23 mouse cellular contexts compared by ENCODE assay signal in the genomic region with DNA sequence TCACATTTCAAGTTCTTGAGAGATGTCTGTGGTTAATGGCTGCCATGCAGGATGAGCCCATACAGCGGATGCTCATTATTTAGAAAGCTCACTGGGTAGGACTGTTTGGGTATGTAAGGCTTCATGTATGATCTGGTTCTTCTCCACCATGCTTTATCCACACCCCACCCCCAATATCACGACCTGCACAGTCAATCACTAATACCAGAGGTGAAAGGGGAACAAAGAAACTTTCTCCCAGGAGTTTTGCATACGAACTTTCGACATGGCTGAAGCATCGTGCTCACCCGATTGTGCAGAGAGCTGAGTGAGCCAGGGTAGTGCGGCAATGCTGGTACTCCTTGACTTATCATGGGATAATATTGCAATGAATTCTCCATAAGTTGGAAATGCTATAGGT.
A peak's percentile ranks its signal among the peaks of the same experiment; 100 is the strongest.
DNase-seq lines count a peak whose midpoint lies in the region; TF ChIP-seq lines count a peak whose summit lies in the region.
"Had no signal": no experiment of that assay in that cellular context is flagged by ENCODE, and none has a peak within 500 bp of the region (broad histone marks: within the 10 kb centered on the region; RNA-seq: fewer than 3 reads in every experiment).

No protein-coding gene starts in this region.

- 88% methylated on average over 7 of the region's 7 CpGs for WGBS in heart, embryonic 10.5 days

- H3K9me3 ChIP-seq in heart, embryonic 10.5 days = no peaks in the 10 kb centered on the region
- H3K9me3 ChIP-seq in CH12.LX (replicated peaks; ENCODE audit: low read length) = peaks cover 11% of the 10 kb centered on the region
- H3K9me3 ChIP-seq: embryonic facial prominence, embryonic 12.5 days; embryonic facial prominence, embryonic 15.5 days; G1E; heart, embryonic 15.5 days had no signal

- no peak overlapping the region for H3K9ac ChIP-seq in CH12.LX (ENCODE audit: insufficient read depth, low read depth)
- H3K9ac ChIP-seq: embryonic facial prominence, embryonic 12.5 days; embryonic facial prominence, embryonic 15.5 days; forebrain, postnatal 0 days; heart, embryonic 12.5 days; heart, embryonic 15.5 days; hindbrain, embryonic 14.5 days had no signal

- H3K27ac ChIP-seq in heart, embryonic 10.5 days = no peak overlapping the region
- no peak overlapping the region for H3K27ac ChIP-seq in CH12.LX (ENCODE audit: insufficient read depth, low read depth)
- H3K27ac ChIP-seq: embryonic facial prominence, embryonic 12.5 days; embryonic facial prominence, embryonic 15.5 days; heart, embryonic 15.5 days; hindbrain, embryonic 14.5 days; hindbrain, postnatal 0 days had no signal

- no peaks in the 10 kb centered on the region for H3K79me2 ChIP-seq in CH12.LX (replicated peaks; ENCODE audit: control insufficient read depth, extremely low read depth, insufficient read depth, poor library complexity, severe bottlenecking)

- TF ChIP-seq EP300 in CH12.LX (IDR thresholded peaks at IDR 0.05; ENCODE audit: low read length) = no peak

- intact Hi-C loops in heart, postnatal 10 days (cut with DNase I) = no loop called here

- dilution Hi-C loops in CH12.LX (cut with MboI; ENCODE audit: extremely low pct_ligation_motif_present, extremely low pct_unique_long_range_greater_than_20kb, low sequenced_read_pairs) = no loop called here

- no peaks in the 10 kb centered on the region for H3K27me3 ChIP-seq in heart, embryonic 10.5 days (ENCODE audit: insufficient read depth, poor library complexity, severe bottlenecking)
- H3K27me3 ChIP-seq in CH12.LX (replicated peaks) = peaks cover 22% of the 10 kb centered on the region
- H3K27me3 ChIP-seq: embryonic facial prominence, embryonic 12.5 days; embryonic facial prominence, embryonic 15.5 days; heart, embryonic 12.5 days; heart, embryonic 15.5 days; Patski had no signal

- H3K4me2 ChIP-seq in CH12.LX (ENCODE audit: insufficient read depth, low read depth, poor library complexity, severe bottlenecking) = no peak overlapping the region
- H3K4me2 ChIP-seq: embryonic facial prominence, embryonic 12.5 days; embryonic facial prominence, embryonic 15.5 days; heart, embryonic 12.5 days; heart, embryonic 15.5 days; hindbrain, embryonic 14.5 days had no signal

- no peak for TF ChIP-seq POLR2A in CH12.LX (IDR thresholded peaks at IDR 0.05; ENCODE audit: low read depth, low read length)

- in situ Hi-C loops in CH12.LX (cut with MboI; ENCODE audit: low pct_ligation_motif_present, low pct_unique_long_range_greater_than_20kb, low sequenced_read_pairs) = no loop called here

- TF ChIP-seq CTCF in CH12.LX (conservative IDR thresholded peaks at IDR 0.05 in 1 of 2, IDR thresholded peaks at IDR 0.05 in 1 of 2; ENCODE audit: low read depth in 2 of 2, low read length in 2 of 2) = no peak

- H3K36me3 ChIP-seq in heart, embryonic 10.5 days = no peaks in the 10 kb centered on the region
- no peaks in the 10 kb centered on the region for H3K36me3 ChIP-seq in CH12.LX (replicated peaks in 1 of 2; ENCODE audit: control insufficient read depth in 1 of 2, insufficient read depth in 1 of 2, low read length in 1 of 2)
- H3K36me3 ChIP-seq: embryonic facial prominence, embryonic 12.5 days; embryonic facial prominence, embryonic 15.5 days; G1E; heart, embryonic 12.5 days; heart, embryonic 15.5 days had no signal

- peak; percentile 59 for DNase-seq in heart, embryonic 10.5 days (ENCODE audit: low spot score)
- DNase-seq in heart, postnatal 10 days = no peak
- DNase-seq in A20 (ENCODE audit: low read depth, low spot score) (peak; percentile 47), CH12.LX (ENCODE audit: extremely low read depth) (peak; percentile 66)
- no peak for DNase-seq in thymus, postnatal 25 days
- no peak for DNase-seq in frontal cortex, postnatal 14 days (ENCODE audit: low spot score in 2 of 2)
- DNase-seq: adrenal gland, postnatal 10 days; adrenal gland, postnatal 36 days; cerebellum, adult 18-20 months; cerebellum, adult 9-11 months; cerebellum, postnatal 25 days; forebrain, postnatal 0 days; gastrocnemius, postnatal 25 days; heart, postnatal 14 days; heart, postnatal 4 days had no signal

- TF ChIP-seq RAD21 in CH12.LX (IDR thresholded peaks at IDR 0.05; ENCODE audit: low read depth, low read length) = no peak

- H3K4me1 ChIP-seq in heart, embryonic 10.5 days = no peaks in the 10 kb centered on the region
- peaks cover 2 to 9% of the 10 kb centered on the region in 2 experiments; a peak in 3 of 4 replicates for H3K4me1 ChIP-seq in CH12.LX (ENCODE audit: control insufficient read depth in 1 of 2, insufficient read depth in 2 of 2)
- H3K4me1 ChIP-seq: embryonic facial prominence, embryonic 12.5 days; embryonic facial prominence, embryonic 15.5 days; heart, embryonic 12.5 days; heart, embryonic 15.5 days had no signal

- no peak overlapping the region for H3K4me3 ChIP-seq in heart, embryonic 10.5 days
- no peak overlapping the region for H3K4me3 ChIP-seq in CH12.LX (replicated peaks in 1 of 3; ENCODE audit: low read depth in 2 of 3, low read length in 2 of 3, poor library complexity in 1 of 3)
- H3K4me3 ChIP-seq: embryonic facial prominence, embryonic 12.5 days; embryonic facial prominence, embryonic 15.5 days; heart, embryonic 12.5 days; heart, embryonic 15.5 days had no signal

TF ChIP-seq in CH12.LX, 34 proteins besides CTCF, POLR2A, EP300 and RAD21:
- TF ChIP-seq IRF4 (IDR thresholded peaks at IDR 0.05; ENCODE audit: low read depth, low read length) (peak; percentile 62; the same call in 1 of the 2 replicates), BHLHE40 (IDR thresholded peaks at IDR 0.05; ENCODE audit: low read depth, low read length) (peak; percentile 61), ZNF384 (IDR thresholded peaks at IDR 0.05; ENCODE audit: low read depth, low read length) (no peak), MAX (IDR thresholded peaks at IDR 0.05; ENCODE audit: low read length) (0 out of 2 replicates have a peak, but pooled peaks have one; percentile 37), ZKSCAN1 (IDR thresholded peaks at IDR 0.05; ENCODE audit: borderline replicate concordance, low read depth, low read length) (no peak), CHD2 (IDR thresholded peaks at IDR 0.05; ENCODE audit: low read length) (no peak; the same call in 1 of the 2 replicates), MAFK (IDR thresholded peaks at IDR 0.05; ENCODE audit: insufficient replicate concordance, low read length) (no peak), NELFE (IDR thresholded peaks at IDR 0.05; ENCODE audit: low read depth, low read length) (no peak), USF1 (IDR thresholded peaks at IDR 0.05; ENCODE audit: low read depth, low read length) (no peak), POLR2AphosphoS2 (IDR thresholded peaks at IDR 0.05; ENCODE audit: low read depth, low read length) (no peak), MEF2A (IDR thresholded peaks at IDR 0.05; ENCODE audit: borderline replicate concordance, low read depth, low read length) (no peak), TBP (conservative IDR thresholded peaks at IDR 0.05; ENCODE audit: low read depth, low read length) (no peak), JUND (conservative IDR thresholded peaks at IDR 0.05; ENCODE audit: low read depth, low read length) (no peak), RCOR1 (conservative IDR thresholded peaks at IDR 0.05; ENCODE audit: low read depth, low read length) (no peak), TCF12 (IDR thresholded peaks at IDR 0.05; ENCODE audit: low read depth, low read length) (no peak)

Comparison
In these comparisons a context has a peak if more than half of its experiments do, and no peak if none do; other contexts are left out.
1. DNase-seq: peak in heart, embryonic 10.5 days (single experiment), A20 (single experiment) and CH12.LX (single experiment); none in heart, postnatal 10 days (0 of 2), thymus, postnatal 25 days (single experiment) and frontal cortex, postnatal 14 days (0 of 2).